Mouse (Mus musculus) testis, postnatal 14 days (tissue): Measurements from ENCODE around the gene Cops6.

ENCODE experiments used
- DNase-seq: peaks from one replicate; pipeline ENCODE4 v3.0.0; 2021; ENCODE audit warnings: low spot score

Cops6 gene

GRCm38 (mm10) chr5:138160842-138161665, at the start of gene Cops6:
Gene Cops6, plus strand, starts transcription at chr5:138161071.
- DNase-seq = peak; percentile 94

DNA sequence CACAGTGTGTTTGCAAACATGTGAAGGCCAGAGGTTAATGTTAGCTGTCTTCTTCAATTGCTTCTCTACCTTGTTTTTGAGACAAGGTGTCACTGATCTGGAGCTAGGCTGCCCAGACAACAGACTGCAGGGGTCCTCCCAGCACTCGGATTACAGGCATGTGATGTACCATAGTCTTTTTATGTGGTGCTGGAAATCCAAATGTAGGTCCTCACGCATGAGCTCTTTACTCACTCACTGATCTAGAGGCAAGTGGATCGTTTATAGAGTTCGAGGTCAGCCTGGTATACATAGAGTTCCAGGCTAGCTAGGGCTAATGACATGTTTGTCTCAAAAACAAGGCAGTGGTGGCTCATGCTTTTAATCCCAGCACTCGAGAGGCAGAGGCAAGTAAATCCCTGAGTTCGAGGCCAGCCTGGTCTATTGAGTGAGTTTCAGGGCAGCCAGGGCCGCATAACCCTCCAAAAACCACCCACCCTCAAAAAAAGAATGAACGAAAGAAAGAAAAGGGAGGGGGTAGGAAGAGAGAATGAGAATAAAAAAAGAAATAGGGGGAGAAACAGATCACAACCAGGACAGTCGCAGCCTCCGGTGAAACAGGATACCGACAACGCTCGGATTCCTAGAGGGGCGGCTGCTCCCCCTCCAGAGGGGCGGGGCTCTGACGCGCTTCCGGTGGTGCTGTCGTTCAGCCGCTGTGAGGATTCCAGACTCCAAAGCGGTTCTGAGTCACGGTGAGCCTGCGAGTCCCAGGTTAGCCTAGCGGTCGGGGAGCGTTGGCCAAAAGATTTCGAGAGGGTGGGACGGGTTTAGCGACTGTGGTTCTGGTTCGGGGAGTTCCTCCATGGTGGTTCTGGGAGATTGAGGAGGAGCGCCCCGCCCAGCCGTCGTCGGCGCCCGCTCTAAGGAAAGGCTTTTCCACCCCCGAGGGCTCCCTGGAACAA, 44.3 kb upstream of the Cops6 start, which contains the start of gene Zscan21:
TSS of gene Zscan21 (plus strand) at position 649 of the 944 bp plus-strand sequence.
- DNase-seq = peak; percentile 89

- DNase-seq = no peak
Measured at GRCm38 (mm10) chr5:138117199-138118015, 43.5 kb upstream of the Cops6 start.

DNA sequence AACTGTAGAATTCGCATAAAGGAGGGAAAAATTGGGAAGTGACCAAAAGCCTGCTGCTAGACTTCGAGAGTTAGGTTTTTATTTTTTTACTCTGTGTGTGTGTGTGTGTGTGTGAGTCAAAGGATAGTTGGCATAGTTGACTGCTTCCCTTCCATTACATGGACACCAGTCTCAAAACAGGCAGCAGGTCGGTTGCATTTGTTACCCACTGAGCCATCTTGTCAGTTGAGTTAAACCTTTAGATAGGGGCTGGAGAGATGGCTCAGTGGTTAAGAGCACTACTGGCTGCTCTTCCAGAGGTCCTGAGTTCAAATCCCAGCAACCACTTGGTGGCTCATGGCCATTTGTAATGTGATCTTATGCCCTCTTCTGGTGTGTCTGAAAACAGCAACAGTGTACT, 42.8 kb upstream of the Cops6 start:
- DNase-seq = no peak

- DNase-seq = no peak
Measured at GRCm38 (mm10) chr5:138132425-138133064, 28.3 kb upstream of the Cops6 start.

DNA sequence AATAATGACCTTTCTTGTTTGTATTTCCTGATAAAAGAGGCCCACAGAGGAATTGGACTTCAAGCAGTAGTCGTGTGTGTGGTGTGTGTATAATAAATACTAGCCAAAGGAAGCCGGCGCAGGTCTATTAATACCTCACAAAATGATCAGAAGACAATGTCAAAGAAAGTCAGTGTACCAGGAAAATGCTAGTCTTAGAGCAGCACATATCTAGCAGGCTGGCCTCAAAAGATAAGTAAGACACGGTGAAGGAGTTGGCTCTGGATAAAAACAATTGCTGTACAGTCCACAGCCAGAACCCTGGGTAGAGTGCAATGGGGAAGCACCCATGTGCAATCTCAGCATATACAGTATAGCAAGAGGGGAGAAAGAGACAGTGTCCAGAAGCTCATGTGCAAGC, 23.6 kb upstream of the Cops6 start:
- DNase-seq = no peak

DNA sequence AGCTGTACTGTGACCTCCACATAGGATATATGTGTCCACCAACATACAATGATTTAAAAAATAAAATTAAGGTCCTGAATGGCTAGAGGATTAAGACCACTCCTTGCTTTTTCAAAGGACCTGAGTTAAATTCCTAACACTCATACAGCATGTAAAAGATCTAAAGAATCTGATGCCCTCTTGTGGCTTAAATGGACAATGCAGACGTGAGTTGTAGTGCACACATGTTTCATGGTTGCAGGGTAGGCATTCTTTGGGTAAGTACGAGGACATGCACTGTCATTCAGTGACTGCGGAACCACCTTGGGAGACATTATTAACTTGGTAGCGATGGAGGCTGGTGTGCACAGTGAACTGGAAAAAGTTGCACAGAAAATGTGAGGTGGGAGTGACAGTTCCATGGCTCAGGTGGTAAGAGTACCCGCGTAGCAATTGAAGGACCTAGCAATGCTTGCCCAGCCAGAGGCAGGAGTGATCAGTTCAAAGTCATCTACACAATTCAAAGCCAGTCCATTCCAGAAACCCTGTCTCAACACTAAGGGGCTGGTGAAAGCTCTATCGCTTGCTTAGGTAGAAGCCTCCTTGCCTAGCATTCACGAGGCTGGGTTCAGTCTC, 22.8 kb upstream of the Cops6 start:
- no peak for DNase-seq

DNA sequence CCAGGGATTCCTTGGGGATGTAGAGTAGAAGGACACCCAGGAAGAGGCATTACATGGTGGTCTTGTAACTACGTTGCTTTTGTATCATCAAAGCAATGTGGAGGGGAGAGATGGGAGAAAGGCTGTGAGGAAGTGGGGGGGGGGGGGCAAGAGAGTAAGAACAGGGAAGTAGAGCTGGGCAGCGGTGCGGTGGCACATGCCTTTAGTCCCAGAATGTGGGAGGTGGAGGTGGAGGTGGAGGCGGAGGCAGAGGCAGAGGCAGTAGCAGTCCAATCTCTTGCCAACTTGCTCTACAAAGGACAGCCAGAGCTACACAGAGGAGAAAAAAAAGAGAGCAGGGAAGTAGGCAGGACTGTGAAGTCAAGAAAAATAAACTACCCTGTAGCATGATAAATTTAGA, 22.3 kb upstream of the Cops6 start:
- no peak for DNase-seq

DNA sequence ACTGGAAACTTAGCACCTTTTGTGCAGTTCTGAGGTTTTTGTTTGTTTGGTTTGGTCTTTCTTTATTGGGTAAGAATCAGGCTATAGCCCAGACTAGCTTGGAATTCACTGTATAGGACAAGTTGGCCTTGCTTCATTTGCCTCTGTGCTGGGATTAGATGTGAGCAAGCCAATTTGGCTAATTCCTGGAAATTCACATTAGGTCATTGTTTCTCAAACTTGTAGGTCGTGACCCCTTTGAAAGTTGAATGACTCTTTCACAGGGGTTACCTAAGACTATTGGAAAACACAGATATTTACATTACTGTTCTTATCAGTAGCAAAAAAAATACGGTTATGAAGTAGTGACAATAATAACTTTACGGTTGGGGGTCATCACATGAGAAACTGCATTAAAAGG, 6.5 kb upstream of the Cops6 start:
- no peak for DNase-seq

DNA sequence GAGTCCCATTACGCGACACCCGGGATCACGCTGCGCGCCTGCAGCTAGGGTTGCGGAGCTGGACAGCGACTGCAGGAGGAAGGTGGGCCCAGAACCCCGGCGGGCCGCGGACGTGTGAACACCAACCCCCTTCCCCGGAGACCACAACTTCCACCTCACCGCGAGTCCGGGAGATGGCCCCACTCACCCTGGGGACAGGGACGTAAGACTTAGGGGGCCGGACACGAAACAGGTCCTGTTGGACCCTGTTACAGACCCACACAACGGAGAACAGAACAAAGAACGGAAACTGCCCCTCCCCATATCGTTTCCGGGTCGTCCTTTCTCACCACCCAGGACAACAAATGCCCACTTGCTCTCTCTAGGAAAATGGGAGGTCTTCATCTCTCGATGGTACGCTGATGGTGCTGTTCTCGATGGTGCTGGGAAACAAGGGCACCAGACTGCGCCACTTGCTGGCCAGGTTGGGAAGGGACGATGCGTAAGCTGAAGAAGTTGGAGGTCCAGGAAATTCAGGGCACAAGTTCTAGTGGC, 5.4 kb upstream of the Cops6 start, which contains the start of gene Zfp113:
TSS of gene Zfp113 (minus strand) at position 302 of the 534 bp plus-strand sequence.
- DNase-seq = peak; percentile 90

DNA sequence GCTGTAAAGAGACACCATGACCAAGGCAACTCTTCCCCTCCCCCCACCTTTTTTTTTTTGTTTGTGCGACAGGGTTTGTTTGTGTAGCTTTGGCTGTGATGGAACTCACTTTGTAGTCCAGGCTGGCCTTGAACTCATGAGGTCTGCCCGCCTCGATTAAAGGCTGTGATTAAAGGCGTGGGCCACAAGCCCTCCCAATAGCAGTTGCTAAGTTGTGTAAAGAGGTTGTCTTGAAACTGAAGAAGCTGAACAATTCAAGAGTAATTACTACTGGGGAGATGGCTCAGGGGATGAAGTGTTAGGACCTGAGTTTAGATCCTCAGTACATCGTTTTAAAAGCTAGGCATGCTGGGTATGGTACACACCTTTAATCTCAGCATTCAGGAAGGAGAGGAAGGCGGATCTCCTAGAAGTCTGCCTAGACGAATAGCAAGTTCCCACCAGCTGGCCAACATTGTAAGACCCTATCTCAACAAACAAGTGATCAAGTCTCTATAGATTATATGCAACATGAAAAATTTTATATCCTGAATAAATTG, 578 bp upstream of the Cops6 start:
- DNase-seq = no peak

DNA sequence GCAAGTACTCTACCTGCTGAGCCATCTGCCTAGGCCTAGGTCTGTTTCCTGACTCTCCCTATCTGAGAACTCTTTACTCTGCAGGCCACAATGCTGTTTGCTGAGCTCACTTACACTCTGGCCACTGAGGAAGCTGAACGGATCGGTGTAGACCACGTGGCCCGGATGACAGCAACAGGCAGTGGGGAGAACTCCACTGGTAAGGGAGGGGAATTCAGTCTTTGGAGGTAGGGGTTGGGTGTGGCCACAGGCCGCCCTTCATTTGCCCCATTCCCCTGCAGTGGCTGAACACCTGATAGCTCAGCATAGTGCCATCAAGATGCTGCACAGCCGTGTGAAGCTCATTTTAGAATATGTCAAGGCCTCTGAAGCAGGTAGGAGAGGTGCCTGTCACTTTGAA, 2.2 kb downstream of the Cops6 start:
- DNase-seq = no peak

DNA sequence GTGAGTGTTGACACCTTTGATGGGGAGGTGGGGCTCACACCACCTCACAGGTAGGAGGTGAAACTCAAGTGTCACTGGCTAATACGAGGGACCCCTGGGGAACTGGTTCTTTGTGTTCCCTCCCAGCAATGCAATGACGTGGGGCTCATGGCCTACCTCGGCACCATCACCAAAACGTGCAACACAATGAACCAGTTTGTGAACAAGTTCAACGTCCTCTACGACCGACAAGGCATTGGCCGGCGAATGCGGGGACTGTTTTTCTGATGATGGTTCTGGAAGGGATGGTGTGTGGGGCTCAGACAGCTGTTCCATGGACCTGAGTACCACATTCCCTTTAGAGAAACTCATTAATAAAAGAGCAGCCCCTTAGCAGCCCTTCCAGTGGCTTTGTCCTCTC, 2.7 kb downstream of the Cops6 start:
- DNase-seq = no peak

GRCm38 (mm10) chr5:138165594-138165993, 4.7 kb downstream of the Cops6 start:
- DNase-seq = no peak

- DNase-seq = peak; percentile 96
Measured at GRCm38 (mm10) chr5:138170936-138171561, 10.2 kb downstream of the Cops6 start.

DNA sequence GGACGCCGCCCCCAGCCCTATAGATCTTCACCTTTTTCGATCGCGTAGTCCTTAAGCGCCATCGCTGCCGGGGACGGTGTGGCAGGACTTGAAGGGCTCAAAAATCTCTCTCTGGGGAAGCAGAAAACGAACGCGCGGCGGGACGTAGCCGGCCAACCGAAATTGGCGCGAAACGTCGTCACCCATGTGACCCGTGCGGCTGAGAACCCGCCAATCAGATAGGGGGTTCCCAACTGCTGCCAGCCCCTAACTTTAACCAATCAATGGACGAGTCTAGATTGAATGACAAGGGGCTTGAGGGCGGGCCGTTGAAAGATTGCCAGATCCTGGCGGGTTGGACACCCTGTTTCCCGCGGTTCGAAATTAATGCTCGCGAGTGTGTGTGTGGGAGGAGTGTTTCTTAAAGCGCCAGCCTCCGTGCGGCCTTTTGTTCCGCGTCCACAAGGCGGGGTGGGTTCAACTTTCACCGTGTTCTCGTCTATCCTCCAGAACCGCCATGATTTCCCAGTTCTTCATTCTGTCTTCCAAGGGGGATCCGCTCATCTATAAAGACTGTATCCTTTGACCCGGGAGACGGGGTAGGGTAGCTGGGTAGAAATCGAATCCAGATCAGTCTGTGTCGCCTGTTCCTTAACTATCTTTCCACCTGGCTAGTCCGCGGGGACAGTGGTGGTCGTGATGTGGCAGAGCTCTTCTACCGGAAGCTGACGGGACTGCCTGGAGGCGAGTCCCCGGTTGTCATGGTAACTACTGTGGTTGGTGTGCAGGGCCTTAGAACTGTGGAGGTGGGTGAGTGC, 11.0 kb downstream of the Cops6 start, which contains the start of the genes Ap4m1 and Mcm7:
TSS of gene Ap4m1 (plus strand) at position 308 of the 797 bp plus-strand sequence.
TSS of gene Mcm7 (minus strand) at position 728 of the 797 bp plus-strand sequence.
- DNase-seq = peak; percentile 96

DNA sequence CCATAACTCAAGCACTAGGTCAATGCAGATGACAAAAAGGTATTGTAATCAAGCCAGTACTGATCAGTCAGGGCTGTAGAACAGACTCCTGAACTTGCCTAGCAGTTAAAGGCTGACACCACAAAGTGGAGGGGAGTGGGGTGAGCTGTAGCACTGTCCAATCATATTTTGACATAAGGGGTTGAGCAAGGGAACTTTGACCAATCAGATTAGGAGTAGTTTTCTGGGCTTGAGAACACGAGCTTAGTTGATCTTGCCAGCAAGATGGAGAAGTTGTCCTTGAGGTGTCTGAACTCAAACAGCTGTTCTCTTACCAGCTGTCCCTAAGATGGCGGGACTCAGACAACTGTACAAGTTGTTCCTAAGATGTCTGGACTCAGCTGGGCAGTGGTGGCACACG, 12.3 kb downstream of the Cops6 start:
- DNase-seq = no peak

DNA sequence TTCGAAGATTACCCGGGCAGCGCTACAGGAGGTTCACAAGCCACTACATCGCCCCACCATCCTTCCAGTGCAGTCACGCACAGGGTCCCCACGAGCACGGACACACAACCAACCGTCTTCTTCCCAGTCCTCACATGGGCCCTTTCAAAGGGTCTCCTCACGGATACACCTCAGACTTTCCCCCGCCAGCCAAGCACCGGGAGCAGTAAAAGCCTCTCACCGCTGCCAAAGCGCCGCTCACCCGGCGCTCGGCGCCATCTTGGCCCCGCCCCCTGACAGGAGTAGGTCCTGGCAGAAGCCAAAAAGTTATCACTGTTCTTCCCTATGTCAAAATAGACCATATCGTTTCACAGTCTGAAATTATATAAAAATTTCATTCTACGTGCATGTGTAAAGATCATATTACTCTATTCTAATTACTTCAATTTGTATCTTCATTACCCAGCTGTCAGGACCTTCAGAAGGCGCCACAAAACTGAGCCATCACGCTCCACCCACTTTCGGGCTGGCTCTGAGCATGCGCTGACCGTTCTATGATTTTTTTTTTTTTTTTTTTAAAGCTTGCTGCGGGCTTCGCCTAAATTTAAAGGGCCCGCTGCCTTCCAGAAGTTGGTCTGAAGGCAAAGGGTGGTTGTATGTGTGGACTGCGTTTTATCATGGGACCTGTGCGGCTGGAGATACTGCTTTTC, 26.2 kb downstream of the Cops6 start, which contains the start of the genes Taf6 and Cnpy4:
TSS of gene Taf6 (minus strand) at position 502 of the 689 bp plus-strand sequence.
TSS of gene Cnpy4 (plus strand) at position 536 of the 689 bp plus-strand sequence.
- DNase-seq = peak; percentile 88
